Mouse (Mus musculus) heart, postnatal 0 days (tissue): ENCODE data around the gene Ralgps2.

ENCODE experiments used
- CTCF ChIP-seq: IDR thresholded peaks from 2 replicates; pipeline ENCODE4 v1.5.1; 2016; ENCODE audit warnings: antibody characterized with exemption, control low read depth, low read depth
- EP300 ChIP-seq: IDR thresholded peaks from 2 replicates; pipeline ENCODE4 v1.6.1; 2016; ENCODE audit warnings: antibody characterized with exemption, low read depth

- no peak for TF ChIP-seq CTCF
- no peak for TF ChIP-seq EP300
Observed at GRCm38 (mm10) chr1:156811928-156812327, 127.5 kb downstream of the Ralgps2 start.
